Mouse (Mus musculus): Measurements from ENCODE around the gene Ncam1. TPM values are rescaled to one million over a fixed set of nuclear protein-coding genes. Genes with fewer than 3 reads are reported as not detected.

The Ncam1 gene
- total and polyA plus RNA-seq, 3 experiments: 0.08 TPM; not detected in 2

- dilution Hi-C loops (cut with MboI; ENCODE audit: extremely low pct_ligation_motif_present, extremely low pct_unique_long_range_greater_than_20kb, low sequenced_read_pairs) (no loop called here), in situ Hi-C loops (cut with MboI; ENCODE audit: low pct_ligation_motif_present, low pct_unique_long_range_greater_than_20kb, low sequenced_read_pairs) (loop anchor here (25.0 kb wide), 1 partner anchor 1008 kb away; the partner anchor contains the start of gene Pts)
- H3K4me2 ChIP-seq (ENCODE audit: insufficient read depth, low read depth, poor library complexity, severe bottlenecking): peak overlapping the region; percentile 97
- peak; percentile 68 for DNase-seq (ENCODE audit: extremely low read depth)
- H3K9ac ChIP-seq (ENCODE audit: insufficient read depth, low read depth): peak overlapping the region; percentile 74
- no peaks in the 10 kb centered on the region for H3K79me2 ChIP-seq (replicated peaks; ENCODE audit: control insufficient read depth, extremely low read depth, insufficient read depth, poor library complexity, severe bottlenecking)
- peaks cover 8% of the 10 kb centered on the region for H3K27me3 ChIP-seq (replicated peaks)
- H3K27ac ChIP-seq (ENCODE audit: insufficient read depth, low read depth): peak overlapping the region; percentile 90
- H3K36me3 ChIP-seq (replicated peaks in 1 of 2; ENCODE audit: control insufficient read depth in 1 of 2, insufficient read depth in 1 of 2, low read length in 1 of 2): no peaks in the 10 kb centered on the region
- H3K9me3 ChIP-seq (replicated peaks; ENCODE audit: low read length): no peaks in the 10 kb centered on the region
- peaks cover 18 to 47% of the 10 kb centered on the region in 2 experiments for H3K4me1 ChIP-seq (ENCODE audit: control insufficient read depth in 1 of 2, insufficient read depth in 2 of 2)
- TF ChIP-seq CTCF (conservative IDR thresholded peaks at IDR 0.05 in 1 of 2, IDR thresholded peaks at IDR 0.05 in 1 of 2; ENCODE audit: low read depth in 2 of 2, low read length in 2 of 2): no peak
- TF ChIP-seq MYC (IDR thresholded peaks at IDR 0.05; ENCODE audit: low read depth, low read length): 0 out of 2 replicates have a peak, but pooled peaks have one; percentile 9
- peak; percentile 79 for TF ChIP-seq MXI1 (IDR thresholded peaks at IDR 0.05; ENCODE audit: low read depth, low read length)
- TF ChIP-seq TCF12 (IDR thresholded peaks at IDR 0.05; ENCODE audit: low read depth, low read length): 0 out of 2 replicates have a peak, but pooled peaks have one; percentile 47
- peak; percentile 67 for TF ChIP-seq CHD2 (IDR thresholded peaks at IDR 0.05; ENCODE audit: low read length)
- TF ChIP-seq ZNF384 (IDR thresholded peaks at IDR 0.05; ENCODE audit: low read depth, low read length): peak; percentile 90
- peak; percentile 54; the same call in 1 of the 2 replicates for TF ChIP-seq TBP (conservative IDR thresholded peaks at IDR 0.05; ENCODE audit: low read depth, low read length)
- TF ChIP-seq MAX (IDR thresholded peaks at IDR 0.05; ENCODE audit: low read length): peak; percentile 16; the same call in 1 of the 2 replicates
- no peak for TF ChIP-seq UBTF (IDR thresholded peaks at IDR 0.05; ENCODE audit: low read depth, low read length)
- TF ChIP-seq BHLHE40 (IDR thresholded peaks at IDR 0.05; ENCODE audit: low read depth, low read length): peak; percentile 48
- peak; percentile 66 for TF ChIP-seq ELF1 (IDR thresholded peaks at IDR 0.05; ENCODE audit: low read depth, low read length)
- no peak for TF ChIP-seq E2F4 (IDR thresholded peaks at IDR 0.05; ENCODE audit: insufficient replicate concordance, low read depth, low read length)
- no peak for TF ChIP-seq PAX5 (IDR thresholded peaks at IDR 0.05; ENCODE audit: low read length)
- TF ChIP-seq KAT2A (IDR thresholded peaks at IDR 0.05; ENCODE audit: insufficient replicate concordance, low read length): 0 out of 2 replicates have a peak, but pooled peaks have one; percentile 29
- TF ChIP-seq SIN3A (IDR thresholded peaks at IDR 0.05; ENCODE audit: low read length): peak; percentile 35
- no peak for TF ChIP-seq POLR2AphosphoS2 (IDR thresholded peaks at IDR 0.05; ENCODE audit: low read depth, low read length)
- TF ChIP-seq EP300 (IDR thresholded peaks at IDR 0.05; ENCODE audit: low read length): peak; percentile 14; the same call in 1 of the 2 replicates
- peak; percentile 33; the same call in 1 of the 2 replicates for TF ChIP-seq NELFE (IDR thresholded peaks at IDR 0.05; ENCODE audit: low read depth, low read length)
- TF ChIP-seq ZKSCAN1 (IDR thresholded peaks at IDR 0.05; ENCODE audit: borderline replicate concordance, low read depth, low read length): no peak
- TF ChIP-seq ZC3H11A (IDR thresholded peaks at IDR 0.05; ENCODE audit: low read depth, low read length): no peak
- H3K4me3 ChIP-seq (replicated peaks in 1 of 3; ENCODE audit: low read depth in 2 of 3, low read length in 2 of 3, poor library complexity in 1 of 3): peak overlapping the region; percentile 1 to 42 (median 37)
These were observed 269.3 kb downstream of the Ncam1 start for GRCm38 (mm10) chr9:49529366-49529959.

- DNase-seq (ENCODE audit: extremely low read depth): peak; percentile 82
- H3K79me2 ChIP-seq (replicated peaks; ENCODE audit: control insufficient read depth, extremely low read depth, insufficient read depth, poor library complexity, severe bottlenecking): no peaks in the 10 kb centered on the region
- H3K9me3 ChIP-seq (replicated peaks; ENCODE audit: low read length): no peaks in the 10 kb centered on the region
- H3K4me3 ChIP-seq (replicated peaks in 1 of 3; ENCODE audit: low read depth in 2 of 3, low read length in 2 of 3, poor library complexity in 1 of 3): peak overlapping the region in 2 of 3 experiments; percentile 10 to 42
- H3K27me3 ChIP-seq (replicated peaks): peaks cover 8% of the 10 kb centered on the region
- peaks cover 12 to 42% of the 10 kb centered on the region in 2 experiments for H3K4me1 ChIP-seq (ENCODE audit: control insufficient read depth in 1 of 2, insufficient read depth in 2 of 2)
- peak overlapping the region; percentile 90 for H3K27ac ChIP-seq (ENCODE audit: insufficient read depth, low read depth)
- peak overlapping the region; percentile 97 for H3K4me2 ChIP-seq (ENCODE audit: insufficient read depth, low read depth, poor library complexity, severe bottlenecking)
- in situ Hi-C loops (cut with MboI; ENCODE audit: low pct_ligation_motif_present, low pct_unique_long_range_greater_than_20kb, low sequenced_read_pairs) (loop anchor here (25.0 kb wide), 1 partner anchor 1008 kb away; the partner anchor contains the start of gene Pts), dilution Hi-C loops (cut with MboI; ENCODE audit: extremely low pct_ligation_motif_present, extremely low pct_unique_long_range_greater_than_20kb, low sequenced_read_pairs) (no loop called here)
- H3K36me3 ChIP-seq (replicated peaks in 1 of 2; ENCODE audit: control insufficient read depth in 1 of 2, insufficient read depth in 1 of 2, low read length in 1 of 2): no peaks in the 10 kb centered on the region
- H3K9ac ChIP-seq (ENCODE audit: insufficient read depth, low read depth): peak overlapping the region; percentile 26; the same call in 1 of the 2 replicates
- TF ChIP-seq BHLHE40 (IDR thresholded peaks at IDR 0.05; ENCODE audit: low read depth, low read length) (no peak), E2F4 (IDR thresholded peaks at IDR 0.05; ENCODE audit: insufficient replicate concordance, low read depth, low read length) (no peak), JUN (IDR thresholded peaks at IDR 0.05; ENCODE audit: insufficient read depth, low read depth, low read length) (no peak), SMC3 (IDR thresholded peaks at IDR 0.05; ENCODE audit: low read depth, low read length) (peak; percentile 89), HCFC1 (IDR thresholded peaks at IDR 0.05; ENCODE audit: low read depth, low read length) (peak; percentile 27; the same call in 1 of the 2 replicates), CHD1 (IDR thresholded peaks at IDR 0.05; ENCODE audit: low read depth, low read length) (no peak), NRF1 (IDR thresholded peaks at IDR 0.05; ENCODE audit: low read depth, low read length) (0 out of 2 replicates have a peak, but pooled peaks have one; percentile 19), UBTF (IDR thresholded peaks at IDR 0.05; ENCODE audit: low read depth, low read length) (no peak), CTCF (conservative IDR thresholded peaks at IDR 0.05 in 1 of 2, IDR thresholded peaks at IDR 0.05 in 1 of 2; ENCODE audit: low read depth in 2 of 2, low read length in 2 of 2) (peak; percentile 79 to 89), ZMIZ1 (IDR thresholded peaks at IDR 0.05; ENCODE audit: low read depth, low read length) (no peak), SIN3A (IDR thresholded peaks at IDR 0.05; ENCODE audit: low read length) (peak; percentile 58; the same call in 1 of the 2 replicates), MYC (IDR thresholded peaks at IDR 0.05; ENCODE audit: low read depth, low read length) (no peak), PAX5 (IDR thresholded peaks at IDR 0.05; ENCODE audit: low read length) (no peak), IRF4 (IDR thresholded peaks at IDR 0.05; ENCODE audit: low read depth, low read length) (peak; percentile 71), NELFE (IDR thresholded peaks at IDR 0.05; ENCODE audit: low read depth, low read length) (peak; percentile 33; the same call in 1 of the 2 replicates), MAX (IDR thresholded peaks at IDR 0.05; ENCODE audit: low read length) (no peak), RAD21 (IDR thresholded peaks at IDR 0.05; ENCODE audit: low read depth, low read length) (peak; percentile 92), TBP (conservative IDR thresholded peaks at IDR 0.05; ENCODE audit: low read depth, low read length) (no peak), JUND (conservative IDR thresholded peaks at IDR 0.05; ENCODE audit: low read depth, low read length) (peak; percentile 40; the same call in 1 of the 2 replicates)
These were observed 269.8 kb downstream of the Ncam1 start for GRCm38 (mm10) chr9:49528943-49529342.
